Mouse (Mus musculus) frontal cortex, postnatal 14 days (tissue): ENCODE data around the gene Ghrl.
"Not testable (repeated sequence)": the region's sequence is repeated elsewhere in the genome, so short reads cannot be mapped to it uniquely, and the experiment has no call there.

ENCODE experiments used
- DNase-seq, 2 experiments: peaks; one replicate each; pipeline ENCODE4 v3.0.0; 2022; ENCODE audit warnings: low spot score in 2 of 2

Ghrl gene

DNA sequence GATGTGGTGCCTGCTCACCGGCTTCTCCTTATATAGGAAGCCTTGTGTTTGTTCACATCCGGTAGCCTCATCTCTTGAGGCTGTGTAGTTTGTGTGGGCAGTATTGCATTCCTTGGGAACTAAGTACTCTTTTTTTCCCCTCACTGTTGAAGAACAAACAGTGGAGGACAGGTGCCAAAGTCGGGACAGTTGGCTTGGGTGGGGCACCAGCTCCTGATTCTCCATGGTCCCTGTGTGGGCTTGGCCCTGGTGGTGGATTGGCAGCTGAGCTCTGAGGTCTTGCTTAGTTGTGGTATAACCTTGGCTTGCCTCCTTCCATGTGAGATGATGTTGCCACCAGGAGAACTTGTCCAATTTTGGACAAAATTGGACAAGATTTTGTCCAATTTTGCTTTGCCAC is at the start of gene Ghrl:
TSS of gene Ghrl (minus strand) at position 3 of the 400 bp plus-strand sequence.
- no peak for DNase-seq

GRCm38 (mm10) chr6:113768804-113769203 is 49.1 kb upstream of the Ghrl start:
- no peak for DNase-seq

- DNase-seq, result peak in 1 of 2 experiments; percentile 48
These were observed 42.0 kb upstream of the Ghrl start for GRCm38 (mm10) chr6:113761644-113762043.

DNA sequence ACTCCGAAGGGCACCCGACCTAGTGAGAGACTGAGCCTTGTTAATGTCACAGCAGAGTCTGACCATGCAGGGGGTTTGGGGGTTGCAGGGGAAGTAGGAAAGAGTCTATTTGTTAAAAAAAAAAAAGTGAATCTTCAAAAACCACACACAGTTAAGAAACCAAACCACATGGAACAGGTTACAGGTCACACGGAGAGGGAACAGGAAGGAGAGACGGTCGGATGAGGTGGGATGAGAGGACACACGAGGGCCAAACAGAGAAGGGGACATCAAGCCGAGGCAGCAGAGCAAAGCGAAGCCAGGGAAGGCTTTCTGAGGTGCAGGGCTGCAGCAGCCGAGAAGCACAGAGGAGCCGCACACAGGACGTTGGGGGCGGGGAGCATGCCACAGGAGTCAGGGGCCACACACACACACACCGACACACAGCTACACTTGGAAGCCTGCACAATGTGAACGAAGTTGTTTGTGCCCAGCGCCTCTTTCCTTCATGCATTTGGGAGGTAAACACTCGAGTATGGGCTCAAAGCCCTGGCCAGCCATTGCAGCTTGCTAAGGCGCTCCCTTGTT is 29.5 kb upstream of the Ghrl start:
- no peak for DNase-seq

GRCm38 (mm10) chr6:113748351-113748750 is 28.7 kb upstream of the Ghrl start:
- no peak for DNase-seq

DNA sequence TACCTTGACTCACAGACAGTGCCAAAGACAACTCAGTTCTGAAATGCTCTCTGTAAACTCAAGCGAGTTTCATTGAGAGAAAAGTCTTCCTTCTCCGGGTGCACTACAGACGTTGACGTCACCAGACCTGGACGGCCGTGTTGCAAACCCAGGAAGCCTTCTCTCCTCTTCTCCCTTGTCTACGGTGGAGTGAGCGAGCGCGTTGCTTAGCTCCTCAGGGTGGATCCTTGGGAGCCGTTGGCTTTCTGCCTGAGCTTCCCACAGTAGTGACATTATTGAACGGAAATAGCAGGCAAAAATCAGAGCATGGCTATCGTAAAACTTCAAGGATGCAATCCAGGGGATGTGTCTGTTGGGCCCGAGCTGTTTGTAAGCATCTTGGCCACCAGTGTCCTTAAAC is 27.6 kb upstream of the Ghrl start:
- no peak for DNase-seq

DNA sequence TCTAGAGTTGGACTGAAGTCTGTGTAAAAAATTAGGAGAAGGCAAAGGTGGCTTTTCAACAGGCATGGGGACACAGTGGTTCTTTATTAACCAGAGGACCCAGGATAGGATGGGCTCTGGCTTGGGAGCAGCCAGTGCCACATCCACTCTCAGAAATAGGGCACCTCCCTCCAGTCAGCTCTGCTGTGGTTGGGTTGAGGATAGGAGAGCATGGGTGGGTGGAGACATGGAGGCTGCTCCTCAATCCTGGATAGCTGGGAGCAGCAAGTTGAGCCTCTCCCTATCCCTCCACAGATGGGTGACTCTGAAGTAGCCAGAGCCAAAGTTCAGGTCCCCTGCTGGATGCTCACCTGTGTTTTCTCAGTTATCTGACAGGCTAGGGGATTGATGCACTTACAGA is 25.4 kb upstream of the Ghrl start:
- no peak for DNase-seq

DNA sequence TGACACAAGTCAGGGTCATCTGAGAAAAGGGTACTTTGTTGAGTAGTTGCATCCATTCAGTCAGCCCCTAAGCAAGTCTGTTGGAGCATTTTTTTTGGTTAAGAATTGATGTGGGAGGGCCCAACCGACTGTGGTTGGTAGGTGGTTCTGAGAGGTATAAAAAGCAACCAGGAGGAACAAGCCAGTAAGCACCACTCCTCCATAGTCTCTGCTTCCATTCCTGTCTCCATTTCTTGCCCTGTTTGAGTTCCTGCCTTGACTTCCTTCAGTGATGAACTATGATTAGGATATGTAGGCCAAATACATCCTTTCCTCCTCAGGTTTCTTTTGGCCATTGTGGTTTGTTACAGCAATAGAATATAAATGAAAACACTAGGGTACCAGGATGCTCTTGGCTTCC is 23.4 kb upstream of the Ghrl start:
- DNase-seq, result no peak

- no peak for DNase-seq
These were observed 22.6 kb upstream of the Ghrl start for GRCm38 (mm10) chr6:113742321-113742720.

DNA sequence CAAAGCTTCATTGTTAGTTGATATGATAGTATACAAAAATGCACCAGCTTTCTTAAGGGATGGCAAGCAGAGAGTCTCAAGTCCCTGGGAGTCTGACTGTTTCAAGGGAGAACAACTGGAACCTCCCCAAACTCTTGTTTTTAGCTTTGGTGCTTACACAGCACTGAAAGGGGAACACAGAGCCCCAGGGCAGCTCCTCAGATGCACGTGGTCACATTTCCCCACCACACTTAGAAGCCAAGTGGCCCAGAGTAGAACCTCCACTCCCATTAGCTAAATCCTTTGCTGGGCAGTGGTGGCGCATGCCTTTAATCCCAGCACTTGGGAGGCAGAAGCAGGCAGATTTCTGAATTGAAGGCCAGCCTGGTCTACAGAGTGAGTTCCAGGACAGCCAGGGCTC is 21.7 kb upstream of the Ghrl start:
- no peak for DNase-seq

- DNase-seq, result peak; percentile 77 to 80
These were observed 20.8 kb upstream of the Ghrl start, which contains the start of gene Sec13 for GRCm38 (mm10) chr6:113740236-113741217. Sec13 (minus strand) TSS chr6:113740743.

DNA sequence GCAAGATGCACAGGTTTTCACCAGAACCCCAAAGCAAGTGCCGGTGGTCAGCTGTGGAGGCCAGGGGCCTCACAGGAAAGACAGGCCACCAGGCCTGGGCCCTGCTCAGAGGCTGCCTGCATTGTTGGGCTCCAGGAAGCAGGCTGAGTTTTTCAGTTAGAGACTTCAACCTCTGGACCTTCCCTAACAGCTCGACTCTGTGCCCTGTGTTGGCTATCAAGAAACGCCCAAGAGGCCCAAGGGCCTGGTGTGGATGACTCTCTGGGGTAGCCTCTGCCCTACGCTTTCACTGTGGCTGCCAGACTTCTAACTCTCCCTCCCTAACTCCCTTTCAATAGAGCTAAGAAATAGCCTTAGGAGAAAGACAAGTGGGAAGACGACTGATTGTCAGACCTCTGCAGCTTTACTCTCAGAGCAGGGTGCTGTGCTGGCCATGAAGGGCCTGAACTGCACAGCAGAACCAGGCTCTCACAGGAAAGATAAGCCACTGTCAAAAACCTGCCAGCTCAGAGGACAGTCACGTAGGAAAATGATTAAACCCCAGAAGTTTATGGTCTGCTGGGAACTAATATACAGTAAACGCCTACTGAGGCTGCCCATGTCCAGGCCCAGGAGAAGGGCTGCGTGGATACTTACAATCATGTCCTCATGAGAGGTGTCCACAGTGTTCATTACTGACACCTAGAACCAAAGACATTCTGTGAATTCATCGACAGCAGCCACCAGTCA is 17.8 kb upstream of the Ghrl start:
- no peak for DNase-seq

DNA sequence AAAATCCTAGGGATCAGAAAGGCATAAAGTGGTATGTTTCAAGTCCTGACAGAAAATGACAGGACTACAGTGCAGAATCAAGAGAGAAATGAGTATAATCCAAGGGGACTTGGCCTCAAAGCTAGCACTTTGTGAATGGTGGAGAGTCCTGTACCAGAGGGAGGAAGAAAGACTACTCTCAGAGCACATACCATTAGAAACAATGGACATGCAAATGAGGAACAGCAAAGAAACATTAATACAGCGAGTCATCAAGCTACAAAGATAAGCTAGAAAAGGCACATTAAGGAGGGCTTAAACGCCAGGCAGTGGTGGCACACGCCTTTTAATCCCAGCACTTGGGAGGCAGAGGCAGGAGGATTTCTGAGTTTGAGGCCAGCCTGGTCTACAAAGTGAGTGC is 11.6 kb upstream of the Ghrl start:
- no peak for DNase-seq

DNA sequence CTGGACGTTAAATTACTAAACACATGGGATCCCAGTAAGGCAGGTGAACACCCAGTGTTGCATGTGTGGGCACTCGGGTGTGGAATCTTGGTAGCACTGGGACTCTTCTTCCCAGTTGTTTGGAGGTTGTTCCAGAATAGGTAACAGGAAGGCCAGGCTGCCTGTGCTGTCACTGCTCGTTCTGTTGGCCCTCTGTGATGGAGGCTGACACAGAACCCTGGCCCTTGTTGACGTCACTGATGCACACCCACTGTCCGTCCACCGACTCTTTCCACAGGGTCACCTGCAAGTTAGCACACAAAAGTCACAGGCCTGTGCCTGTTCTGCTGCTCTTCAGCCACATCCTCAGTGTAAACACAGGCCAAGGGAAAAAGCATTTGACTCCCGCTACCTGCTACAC is 8.5 kb upstream of the Ghrl start:
- DNase-seq, result no peak

- no peak for DNase-seq
These were observed 1.4 kb upstream of the Ghrl start for GRCm38 (mm10) chr6:113721061-113721460.

DNA sequence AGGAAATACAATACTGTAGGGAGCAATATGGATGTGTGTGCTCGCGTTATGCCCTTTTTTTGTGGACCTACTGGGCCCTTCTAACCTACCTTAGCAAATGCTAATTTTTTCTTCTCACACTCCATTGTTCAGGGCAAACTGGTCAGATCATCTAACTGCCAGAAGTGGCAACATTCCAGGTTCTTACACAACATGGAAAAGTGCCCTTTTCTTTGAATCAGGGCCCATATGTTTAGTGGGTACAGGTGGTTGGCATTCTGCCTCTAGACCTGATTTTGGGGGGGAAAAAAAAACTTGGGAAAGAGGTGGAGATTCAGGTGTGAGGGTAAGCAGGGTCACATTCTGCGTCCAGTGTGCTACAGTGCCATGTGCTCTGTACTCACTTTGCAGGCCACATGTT is 2.1 kb downstream of the Ghrl start:
- DNase-seq, result no peak

DNA sequence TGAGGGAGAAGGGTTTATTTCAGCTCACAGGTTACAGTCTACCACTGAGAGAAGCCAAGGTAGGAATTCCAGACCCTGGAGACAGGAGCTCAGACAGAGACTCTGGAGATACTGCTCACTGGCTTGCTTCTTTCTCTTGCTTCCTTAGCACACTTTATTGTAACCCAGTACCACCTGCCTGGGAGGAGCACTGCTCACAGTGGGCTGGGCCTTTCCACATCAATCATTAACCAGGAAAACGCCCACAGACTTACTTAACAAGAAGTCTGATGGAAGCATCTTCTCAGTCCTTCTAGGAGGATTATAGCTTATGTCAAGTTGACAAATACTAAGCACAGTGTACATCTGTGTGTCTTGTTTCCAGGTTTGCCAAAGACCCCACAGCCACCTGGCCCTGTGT is 4.9 kb downstream of the Ghrl start:
- no peak for DNase-seq

- no peak for DNase-seq
These were observed 5.4 kb downstream of the Ghrl start for GRCm38 (mm10) chr6:113714276-113714675.

DNA sequence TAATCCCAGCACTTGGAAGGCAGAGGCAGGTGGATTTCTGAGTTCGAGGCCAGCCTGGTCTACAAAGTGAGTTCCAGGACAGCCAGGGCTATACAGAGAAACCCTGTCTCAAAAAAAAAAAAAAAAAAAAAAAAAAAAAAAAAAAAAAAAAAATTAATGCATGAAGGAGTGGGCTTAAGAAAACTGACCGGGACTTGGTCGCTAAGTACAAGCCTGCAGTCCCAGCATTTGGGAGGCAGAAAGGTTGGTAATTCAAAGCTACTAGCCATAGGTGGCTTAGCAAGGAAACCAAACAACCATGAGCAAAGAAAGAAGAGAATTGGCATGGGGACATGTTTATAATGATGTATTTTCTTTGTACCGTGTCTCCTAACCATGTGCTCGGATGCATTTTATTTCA is 6.3 kb downstream of the Ghrl start:
- DNase-seq, result not testable (repeated sequence)

GRCm38 (mm10) chr6:113712718-113713117 is 7.0 kb downstream of the Ghrl start:
- no peak for DNase-seq

- DNase-seq, result peak in 1 of 2 experiments; percentile 19
These were observed 22.2 kb downstream of the Ghrl start for GRCm38 (mm10) chr6:113697222-113698205.
